Mouse (Mus musculus): Measurements from ENCODE around the gene Git1. TPM values are rescaled to one million over a fixed set of nuclear protein-coding genes. Genes with fewer than 3 reads are reported as not detected.

Gene Git1
- polyA plus RNA-seq, 1 experiment from 2014 or later, result 19.2 TPM

GRCm38 (mm10) chr11:77532202-77532846 lies 39.0 kb downstream of the Git1 start:
- Histone ChIP-seq H3K4me1 (replicated peaks; ENCODE audit: control insufficient read depth, insufficient read depth, low read length) (no peaks in the 10 kb centered on the region), H3K9ac (ENCODE audit: low read length) (no peak overlapping the region), H3K27ac (ENCODE audit: low read depth, low read length) (no peak overlapping the region), H3K9me3 (ENCODE audit: control insufficient read depth, low read length) (no peaks in the 10 kb centered on the region), H3K4me2 (ENCODE audit: low read depth, low read length, severe bottlenecking) (no peak overlapping the region), H3K4me3 (ENCODE audit: low read depth, low read length) (no peak overlapping the region), H3K27me3 (ENCODE audit: control insufficient read depth, insufficient read depth, low read length) (no peaks in the 10 kb centered on the region), H3K36me3 (ENCODE audit: control insufficient read depth, insufficient read depth, low read length) (no peaks in the 10 kb centered on the region)
- ATAC-seq (replicated peaks; ENCODE audit: low FRiP score) (no peak), DNase-seq (ENCODE audit: low spot score) (no peak)
- WGBS, result 91% methylated on average over 4 of the region's 4 CpGs

GRCm38 (mm10) chr11:77545261-77545660 lies 51.9 kb downstream of the Git1 start:
- no peak overlapping the region for H3K4me2 ChIP-seq (ENCODE audit: low read depth, low read length, severe bottlenecking)
- WGBS, result 94% methylated on average over 7 of the region's 7 CpGs
- H3K27me3 ChIP-seq (ENCODE audit: control insufficient read depth, insufficient read depth, low read length), result no peaks in the 10 kb centered on the region
- H3K4me3 ChIP-seq (ENCODE audit: low read depth, low read length), result no peak overlapping the region
- H3K9me3 ChIP-seq (ENCODE audit: control insufficient read depth, low read length), result no peaks in the 10 kb centered on the region
- H3K36me3 ChIP-seq (ENCODE audit: control insufficient read depth, insufficient read depth, low read length), result peaks cover 10% of the 10 kb centered on the region
- no peak overlapping the region for H3K9ac ChIP-seq (ENCODE audit: low read length)
- H3K27ac ChIP-seq (ENCODE audit: low read depth, low read length), result no peak overlapping the region
- no peak for ATAC-seq (replicated peaks; ENCODE audit: low FRiP score)
- no peak for DNase-seq (ENCODE audit: low spot score)
- H3K4me1 ChIP-seq (replicated peaks; ENCODE audit: control insufficient read depth, insufficient read depth, low read length), result no peaks in the 10 kb centered on the region

Other genes with a start within 250 kb of the Git1 start
- gene Coro6, start 31.2 kb upstream of the Git1 start, polyA plus RNA-seq (2014; fragmentation: Nextera tagmentation; extraction: Ambion mirVana), result 0.08 and 0.40 TPM in 2 replicates
- gene Ankrd13b, start 3.9 kb upstream of the Git1 start, polyA plus RNA-seq (2014; fragmentation: Nextera tagmentation; extraction: Ambion mirVana), result 19.0 and 22.0 TPM in 2 replicates
- 3.3 TPM in 2 replicates for gene Abhd15, start 21.6 kb downstream of the Git1 start, polyA plus RNA-seq (2014; fragmentation: Nextera tagmentation; extraction: Ambion mirVana)
- 32.2 and 35.8 TPM in 2 replicates for gene Trp53i13, start 22.4 kb downstream of the Git1 start, polyA plus RNA-seq (2014; fragmentation: Nextera tagmentation; extraction: Ambion mirVana)
- 0.19 TPM in 1 of 2 replicates, not detected in the other for gene Gm10392, start 25.6 kb downstream of the Git1 start, polyA plus RNA-seq (2014; fragmentation: Nextera tagmentation; extraction: Ambion mirVana)
- gene Taok1, start 114.3 kb downstream of the Git1 start, polyA plus RNA-seq (2014; fragmentation: Nextera tagmentation; extraction: Ambion mirVana), result 24.0 and 24.6 TPM in 2 replicates
- gene Nufip2, start 192.6 kb downstream of the Git1 start, polyA plus RNA-seq (2014; fragmentation: Nextera tagmentation; extraction: Ambion mirVana), result 4.6 and 5.7 TPM in 2 replicates
- gene Cryba1, start 231.7 kb downstream of the Git1 start, polyA plus RNA-seq (2014; fragmentation: Nextera tagmentation; extraction: Ambion mirVana), result 0.61 and 1.6 TPM in 2 replicates